Mouse (Mus musculus): ENCODE results near the gene Ston1. TPM values are rescaled to one million over a fixed set of nuclear protein-coding genes. Genes with fewer than 3 reads are reported as not detected.

Gene Ston1
- polyA plus RNA-seq, 1 experiment = 4.6 TPM

GRCm38 (mm10) chr17:88629931-88630553 lies 32.6 kb downstream of the Ston1 start:
- Histone ChIP-seq H3K4me1 (ENCODE audit: control insufficient read depth, insufficient read depth, low read length) (no peaks in the 10 kb centered on the region), H3K4me3 (ENCODE audit: insufficient read depth, low read length) (no peak overlapping the region), H3K27ac (ENCODE audit: insufficient read depth, low read length) (no peak overlapping the region)
- no peak for TF ChIP-seq POLR2A (IDR thresholded peaks at IDR 0.05; ENCODE audit: extremely low read depth, insufficient read depth, low read length)
- TF ChIP-seq CTCF (IDR thresholded peaks at IDR 0.05; ENCODE audit: extremely low read depth, insufficient read depth, low read length) = no peak

DNA sequence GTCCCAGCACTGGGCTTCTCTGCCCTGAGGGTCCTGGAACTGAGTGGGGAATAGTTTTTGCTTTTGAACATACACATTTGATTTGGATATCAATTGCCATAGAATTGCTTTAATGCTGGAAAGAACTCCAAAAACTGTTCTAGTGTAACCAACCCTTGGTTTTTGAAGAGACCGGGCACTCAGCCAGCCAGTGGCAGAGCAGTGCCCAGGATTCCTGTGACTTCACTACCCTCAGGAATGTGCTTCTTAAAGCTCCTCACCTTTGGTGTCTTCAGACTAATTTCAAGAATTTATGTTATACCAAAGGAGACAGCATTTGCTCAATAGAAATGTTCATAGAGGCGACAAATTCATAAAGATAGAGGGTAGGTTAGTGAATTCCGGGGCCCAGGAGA lies 33.1 kb downstream of the Ston1 start:
- TF ChIP-seq CTCF (IDR thresholded peaks at IDR 0.05; ENCODE audit: extremely low read depth, insufficient read depth, low read length) (no peak), POLR2A (IDR thresholded peaks at IDR 0.05; ENCODE audit: extremely low read depth, insufficient read depth, low read length) (no peak)
- no peaks in the 10 kb centered on the region for H3K4me1 ChIP-seq (ENCODE audit: control insufficient read depth, insufficient read depth, low read length)
- H3K27ac ChIP-seq (ENCODE audit: insufficient read depth, low read length) = no peak overlapping the region
- H3K4me3 ChIP-seq (ENCODE audit: insufficient read depth, low read length) = no peak overlapping the region

DNA sequence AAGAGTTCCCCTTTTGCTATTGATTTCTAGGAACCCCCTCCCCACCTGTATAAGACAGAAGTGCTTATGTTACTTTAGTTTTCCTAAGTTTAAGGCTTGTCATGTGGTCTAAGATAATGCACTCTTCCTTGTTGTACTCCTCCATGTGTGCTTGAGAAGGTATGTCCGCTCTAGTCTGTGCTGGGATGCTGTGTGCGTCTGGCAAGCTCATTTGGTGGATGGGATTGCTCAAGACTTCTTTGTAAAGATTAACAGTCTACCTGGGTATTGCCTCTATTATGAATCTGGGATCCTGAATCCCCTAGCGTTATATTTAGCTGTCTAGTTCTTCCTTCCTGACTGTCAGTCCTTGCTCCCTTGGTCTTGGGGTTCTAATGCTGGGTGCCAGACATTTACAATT lies 35.1 kb downstream of the Ston1 start:
- H3K4me3 ChIP-seq (ENCODE audit: insufficient read depth, low read length) = no peak overlapping the region
- 0 out of 2 replicates have a peak, but pooled peaks cover 4% of the 10 kb centered on the region for H3K4me1 ChIP-seq (ENCODE audit: control insufficient read depth, insufficient read depth, low read length)
- TF ChIP-seq CTCF (IDR thresholded peaks at IDR 0.05; ENCODE audit: extremely low read depth, insufficient read depth, low read length) (no peak), POLR2A (IDR thresholded peaks at IDR 0.05; ENCODE audit: extremely low read depth, insufficient read depth, low read length) (no peak)
- H3K27ac ChIP-seq (ENCODE audit: insufficient read depth, low read length) = no peak overlapping the region

- no peak overlapping the region for H3K4me3 ChIP-seq (ENCODE audit: insufficient read depth, low read length)
- no peak for TF ChIP-seq CTCF (IDR thresholded peaks at IDR 0.05; ENCODE audit: extremely low read depth, insufficient read depth, low read length)
- no peak for TF ChIP-seq POLR2A (IDR thresholded peaks at IDR 0.05; ENCODE audit: extremely low read depth, insufficient read depth, low read length)
- H3K27ac ChIP-seq (ENCODE audit: insufficient read depth, low read length) = no peak overlapping the region
- 0 out of 2 replicates have a peak, but pooled peaks cover 4% of the 10 kb centered on the region for H3K4me1 ChIP-seq (ENCODE audit: control insufficient read depth, insufficient read depth, low read length)
Measured at GRCm38 (mm10) chr17:88636076-88636475, 38.6 kb downstream of the Ston1 start.

DNA sequence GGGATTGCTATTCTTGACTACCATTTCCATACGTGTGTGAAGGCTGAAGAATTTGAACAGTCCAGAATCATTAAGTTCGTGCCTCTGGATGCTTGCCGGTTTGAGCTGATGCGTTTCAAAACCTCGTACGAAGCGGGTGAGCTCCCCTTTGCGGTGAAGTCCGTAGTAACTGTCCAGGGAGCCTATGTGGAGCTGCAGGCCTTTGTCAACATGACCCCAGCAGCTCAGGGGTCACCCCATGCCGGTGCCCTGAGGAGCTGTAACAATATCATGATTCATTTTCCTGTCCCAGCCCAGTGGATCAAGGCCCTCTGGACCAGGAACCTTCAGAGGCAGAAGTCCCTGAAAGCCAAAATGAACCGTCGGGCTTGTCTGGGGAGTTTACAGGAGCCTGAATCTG lies 39.1 kb downstream of the Ston1 start:
- H3K27ac ChIP-seq (ENCODE audit: insufficient read depth, low read length) = no peak overlapping the region
- TF ChIP-seq POLR2A (IDR thresholded peaks at IDR 0.05; ENCODE audit: extremely low read depth, insufficient read depth, low read length) (no peak), CTCF (IDR thresholded peaks at IDR 0.05; ENCODE audit: extremely low read depth, insufficient read depth, low read length) (no peak)
- H3K4me1 ChIP-seq (ENCODE audit: control insufficient read depth, insufficient read depth, low read length) = 0 out of 2 replicates have a peak, but pooled peaks cover 4% of the 10 kb centered on the region
- peak overlapping the region; percentile 6; the same call in 1 of the 2 replicates for H3K4me3 ChIP-seq (ENCODE audit: insufficient read depth, low read length)

GRCm38 (mm10) chr17:88641012-88641411 lies 43.5 kb downstream of the Ston1 start:
- Histone ChIP-seq H3K4me1 (ENCODE audit: control insufficient read depth, insufficient read depth, low read length) (0 out of 2 replicates have a peak, but pooled peaks cover 4% of the 10 kb centered on the region), H3K27ac (ENCODE audit: insufficient read depth, low read length) (no peak overlapping the region), H3K4me3 (ENCODE audit: insufficient read depth, low read length) (no peak overlapping the region)
- peak; percentile 75 for TF ChIP-seq CTCF (IDR thresholded peaks at IDR 0.05; ENCODE audit: extremely low read depth, insufficient read depth, low read length)
- no peak for TF ChIP-seq POLR2A (IDR thresholded peaks at IDR 0.05; ENCODE audit: extremely low read depth, insufficient read depth, low read length)

GRCm38 (mm10) chr17:88641836-88642235 lies 44.4 kb downstream of the Ston1 start:
- Histone ChIP-seq H3K4me3 (ENCODE audit: insufficient read depth, low read length) (no peak overlapping the region), H3K27ac (ENCODE audit: insufficient read depth, low read length) (no peak overlapping the region)
- TF ChIP-seq CTCF (IDR thresholded peaks at IDR 0.05; ENCODE audit: extremely low read depth, insufficient read depth, low read length) (no peak), POLR2A (IDR thresholded peaks at IDR 0.05; ENCODE audit: extremely low read depth, insufficient read depth, low read length) (no peak)

GRCm38 (mm10) chr17:88644876-88645275 lies 47.4 kb downstream of the Ston1 start:
- Histone ChIP-seq H3K4me1 (ENCODE audit: control insufficient read depth, insufficient read depth, low read length) (no peaks in the 10 kb centered on the region), H3K4me3 (ENCODE audit: insufficient read depth, low read length) (no peak overlapping the region), H3K27ac (ENCODE audit: insufficient read depth, low read length) (no peak overlapping the region)
- TF ChIP-seq POLR2A (IDR thresholded peaks at IDR 0.05; ENCODE audit: extremely low read depth, insufficient read depth, low read length) (no peak), CTCF (IDR thresholded peaks at IDR 0.05; ENCODE audit: extremely low read depth, insufficient read depth, low read length) (no peak)

More at GRCm38 (mm10) chr17:88641836-88642235, 44.4 kb downstream of the Ston1 start:
- 0 out of 2 replicates have a peak, but pooled peaks cover 2% of the 10 kb centered on the region for H3K4me1 ChIP-seq (ENCODE audit: control insufficient read depth, insufficient read depth, low read length)

DNA sequence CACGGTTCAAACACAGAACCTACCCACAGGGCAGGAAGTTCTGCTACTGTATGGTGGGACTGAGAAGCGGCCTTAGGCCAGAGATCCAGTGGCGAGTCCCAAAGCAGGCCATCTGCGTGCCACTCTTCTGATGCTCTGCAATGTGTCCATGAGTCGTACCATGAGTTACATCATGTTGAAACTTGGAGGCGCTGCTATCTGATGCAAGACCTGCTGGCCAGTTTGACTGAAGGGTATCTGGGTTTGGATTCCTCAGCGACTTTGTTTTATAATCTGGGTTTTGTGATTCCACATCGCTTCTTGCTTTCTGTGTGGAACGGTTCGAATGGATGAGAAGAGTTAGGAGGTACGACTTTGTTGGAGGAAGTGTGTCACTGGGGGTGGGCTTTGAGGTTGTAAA lies 47.8 kb downstream of the Ston1 start:
- Histone ChIP-seq H3K4me1 (ENCODE audit: control insufficient read depth, insufficient read depth, low read length) (no peaks in the 10 kb centered on the region), H3K27ac (ENCODE audit: insufficient read depth, low read length) (no peak overlapping the region), H3K4me3 (ENCODE audit: insufficient read depth, low read length) (no peak overlapping the region)
- TF ChIP-seq POLR2A (IDR thresholded peaks at IDR 0.05; ENCODE audit: extremely low read depth, insufficient read depth, low read length) (no peak), CTCF (IDR thresholded peaks at IDR 0.05; ENCODE audit: extremely low read depth, insufficient read depth, low read length) (no peak)

DNA sequence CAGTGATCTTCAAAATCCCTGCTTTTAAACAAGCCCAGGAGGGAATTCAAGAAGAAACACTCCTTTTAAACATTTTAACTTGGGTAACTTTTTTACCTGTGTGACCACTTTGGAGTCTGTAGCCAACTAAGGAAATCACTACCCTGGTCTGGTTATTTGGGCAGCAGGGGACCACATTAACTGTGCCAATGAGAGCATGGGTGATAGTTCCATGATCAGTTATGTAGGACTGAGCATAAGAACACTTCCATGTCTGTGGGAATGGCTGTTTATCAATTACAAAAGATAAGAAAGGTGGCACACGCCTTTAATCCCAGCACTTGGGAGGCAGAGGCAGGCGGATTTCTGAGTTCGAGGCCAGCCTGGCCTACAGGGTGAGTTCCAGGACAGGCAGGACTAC lies 49.7 kb downstream of the Ston1 start:
- Histone ChIP-seq H3K4me3 (ENCODE audit: insufficient read depth, low read length) (no peak overlapping the region), H3K4me1 (ENCODE audit: control insufficient read depth, insufficient read depth, low read length) (no peaks in the 10 kb centered on the region), H3K27ac (ENCODE audit: insufficient read depth, low read length) (no peak overlapping the region)
- TF ChIP-seq CTCF (IDR thresholded peaks at IDR 0.05; ENCODE audit: extremely low read depth, insufficient read depth, low read length) (no peak), POLR2A (IDR thresholded peaks at IDR 0.05; ENCODE audit: extremely low read depth, insufficient read depth, low read length) (no peak)
